Mouse (Mus musculus): Measurements from ENCODE around the gene Tstd1. TPM values are rescaled to one million over a fixed set of nuclear protein-coding genes. Genes with fewer than 3 reads are reported as not detected.

Tstd1 gene
- polyA plus RNA-seq, 1 experiment from 2014 or later = 3.7 TPM

DNA sequence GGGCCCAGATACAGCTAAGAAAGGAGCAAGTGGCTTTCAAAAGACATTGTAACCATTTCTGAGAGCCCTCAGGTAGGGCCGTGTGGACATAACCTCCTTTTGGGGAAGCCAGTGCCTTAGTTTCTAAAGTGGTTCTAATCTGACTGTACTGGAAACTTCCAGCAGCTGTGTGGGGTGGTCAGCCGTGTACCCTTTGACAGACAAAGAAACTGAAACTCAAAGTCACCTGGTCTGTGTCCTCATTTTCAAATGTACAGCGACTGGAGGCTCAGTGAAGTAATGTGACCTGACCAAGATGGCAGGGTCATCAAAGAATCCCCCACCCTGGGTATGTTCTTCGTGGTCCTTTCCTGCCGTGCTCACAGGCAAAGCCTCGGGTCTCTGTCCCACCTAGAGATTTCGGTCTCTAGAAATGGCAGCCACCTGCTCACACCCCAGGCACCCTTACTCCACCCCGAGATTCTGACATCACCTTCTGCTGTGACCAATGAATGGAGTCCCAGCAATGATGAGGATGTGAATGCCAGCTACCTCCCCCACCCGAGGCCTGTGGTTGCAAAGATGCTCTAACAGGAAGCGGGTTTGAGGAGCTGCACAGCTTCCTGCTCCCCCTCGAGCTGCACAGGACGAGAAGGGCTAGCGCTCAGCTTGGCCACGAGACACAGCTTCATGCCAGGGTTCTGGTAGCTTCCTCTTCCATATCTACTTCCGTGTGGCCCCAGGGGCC is 30.1 kb upstream of the Tstd1 start, which contains the start of gene Arhgap30:
TSS of gene Arhgap30 (plus strand) at position 579 of the 727 bp plus-strand sequence.
- Histone ChIP-seq H3K27ac (replicated peaks) (peak within 1 kb of the TSS; percentile 24; the same call in 1 of the 2 replicates), H3K4me3 (ENCODE audit: low read depth, low read length) (no peak within 1 kb of the TSS), H3K36me3 (ENCODE audit: control insufficient read depth, insufficient read depth, low read length) (no peaks in the 10 kb centered on the region), H3K4me2 (replicated peaks; ENCODE audit: low read depth) (no peak within 1 kb of the TSS), H3K27me3 (ENCODE audit: control insufficient read depth, insufficient read depth, low read length) (no peaks in the 10 kb centered on the region), H3K4me1 (replicated peaks; ENCODE audit: control insufficient read depth, insufficient read depth) (no peaks in the 10 kb centered on the region; the same call in 1 of the 2 replicates), H3K9me3 (ENCODE audit: control insufficient read depth, low read length) (no peaks in the 10 kb centered on the region), H3K9ac (ENCODE audit: low read length) (no peak within 1 kb of the TSS)
- 74% methylated on average over 15 of the region's 15 CpGs for WGBS
- TF ChIP-seq CTCF (IDR thresholded peaks at IDR 0.05; ENCODE audit: low read depth) (no peak), EP300 (optimal IDR thresholded peaks at IDR 0.05) (no peak)
- ATAC-seq (ENCODE audit: low FRiP score, low TSS enrichment) (no peak), DNase-seq (ENCODE audit: low spot score) (no peak)

DNA sequence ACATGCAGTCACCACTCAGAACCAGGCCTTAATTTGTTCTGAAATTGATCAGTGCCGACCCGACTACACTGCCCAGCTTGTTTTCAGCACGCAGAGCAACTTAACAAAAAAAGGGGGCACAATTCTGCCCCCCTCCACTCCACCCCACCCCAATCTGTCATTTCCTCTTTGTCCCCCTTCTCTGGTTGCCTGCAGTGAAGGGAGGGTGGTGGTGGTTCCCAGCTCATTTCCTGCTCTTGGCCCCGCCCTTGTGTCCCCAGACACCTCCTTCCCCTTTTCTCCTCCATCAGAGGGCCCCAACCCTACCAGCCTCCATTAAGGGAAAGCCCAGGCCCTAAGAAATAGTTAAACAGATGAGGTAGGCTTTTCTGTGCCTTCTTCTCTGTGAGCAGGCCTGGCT is 28.6 kb upstream of the Tstd1 start:
- 63% methylated on average over 4 of the region's 4 CpGs for WGBS
- Histone ChIP-seq H3K36me3 (ENCODE audit: control insufficient read depth, insufficient read depth, low read length) (no peaks in the 10 kb centered on the region), H3K9ac (ENCODE audit: low read length) (no peak overlapping the region), H3K27me3 (ENCODE audit: control insufficient read depth, insufficient read depth, low read length) (no peaks in the 10 kb centered on the region), H3K4me3 (ENCODE audit: low read depth, low read length) (no peak overlapping the region), H3K4me2 (replicated peaks; ENCODE audit: low read depth) (no peak overlapping the region), H3K4me1 (replicated peaks; ENCODE audit: control insufficient read depth, insufficient read depth) (no peaks in the 10 kb centered on the region; the same call in 1 of the 2 replicates), H3K27ac (replicated peaks) (peak overlapping the region; percentile 24; the same call in 1 of the 2 replicates), H3K9me3 (ENCODE audit: control insufficient read depth, low read length) (no peaks in the 10 kb centered on the region)
- no peak for TF ChIP-seq EP300 (optimal IDR thresholded peaks at IDR 0.05)
- ATAC-seq (ENCODE audit: low FRiP score, low TSS enrichment) = no peak; the same call in 1 of the 2 replicates
- peak; percentile 45 for DNase-seq (ENCODE audit: low spot score)

GRCm38 (mm10) chr1:171401821-171402220 is 16.9 kb upstream of the Tstd1 start:
- ATAC-seq (ENCODE audit: low FRiP score, low TSS enrichment) = no peak

DNA sequence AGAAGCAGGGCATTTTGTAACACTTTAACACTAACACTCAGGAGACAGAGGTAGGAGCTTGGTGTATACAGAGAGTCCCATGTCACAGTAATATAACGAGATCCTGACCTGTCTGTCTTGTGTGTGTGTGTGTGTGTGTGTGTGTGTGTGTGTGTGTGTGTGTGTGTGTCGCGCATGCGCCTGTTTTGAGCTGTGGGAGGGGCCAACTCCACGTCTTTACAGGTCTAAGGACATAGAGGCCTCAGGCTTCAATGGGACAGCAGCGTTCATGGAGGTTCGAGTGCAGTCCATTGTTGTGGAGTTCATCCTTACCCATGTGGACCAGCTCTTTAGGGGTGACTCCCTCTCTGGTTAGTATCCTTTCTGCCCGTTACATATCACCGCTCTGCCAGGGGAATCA is 15.7 kb upstream of the Tstd1 start:
- Histone ChIP-seq H3K9me3 (ENCODE audit: control insufficient read depth, low read length) (no peaks in the 10 kb centered on the region), H3K27me3 (ENCODE audit: control insufficient read depth, insufficient read depth, low read length) (no peaks in the 10 kb centered on the region), H3K4me1 (replicated peaks; ENCODE audit: control insufficient read depth, insufficient read depth) (no peaks in the 10 kb centered on the region), H3K9ac (ENCODE audit: low read length) (no peak overlapping the region), H3K36me3 (ENCODE audit: control insufficient read depth, insufficient read depth, low read length) (no peaks in the 10 kb centered on the region), H3K4me3 (ENCODE audit: low read depth, low read length) (no peak overlapping the region), H3K27ac (replicated peaks) (no peak overlapping the region), H3K4me2 (replicated peaks; ENCODE audit: low read depth) (no peak overlapping the region)
- 83% methylated on average over 9 of the region's 9 CpGs for WGBS
- TF ChIP-seq CTCF (IDR thresholded peaks at IDR 0.05; ENCODE audit: low read depth) (no peak), EP300 (optimal IDR thresholded peaks at IDR 0.05) (no peak)
- DNase-seq (ENCODE audit: low spot score) (no peak), ATAC-seq (ENCODE audit: low FRiP score, low TSS enrichment) (no peak)

More at GRCm38 (mm10) chr1:171401821-171402220, 16.9 kb upstream of the Tstd1 start:
- no peak overlapping the region for H3K9ac ChIP-seq (ENCODE audit: low read length)
- TF ChIP-seq CTCF (IDR thresholded peaks at IDR 0.05; ENCODE audit: low read depth) (no peak), EP300 (optimal IDR thresholded peaks at IDR 0.05) (no peak)
- no peaks in the 10 kb centered on the region for H3K4me1 ChIP-seq (replicated peaks; ENCODE audit: control insufficient read depth, insufficient read depth)
- no peaks in the 10 kb centered on the region for H3K27me3 ChIP-seq (ENCODE audit: control insufficient read depth, insufficient read depth, low read length)
- DNase-seq (ENCODE audit: low spot score) = no peak
- 71% methylated on average over 4 of the region's 4 CpGs for WGBS
- H3K27ac ChIP-seq (replicated peaks) = no peak overlapping the region
- H3K36me3 ChIP-seq (ENCODE audit: control insufficient read depth, insufficient read depth, low read length) = no peaks in the 10 kb centered on the region
- no peak overlapping the region for H3K4me2 ChIP-seq (replicated peaks; ENCODE audit: low read depth)
- H3K4me3 ChIP-seq (ENCODE audit: low read depth, low read length) = no peak overlapping the region
- H3K9me3 ChIP-seq (ENCODE audit: control insufficient read depth, low read length) = no peaks in the 10 kb centered on the region

- DNase-seq (ENCODE audit: low spot score) (no peak), ATAC-seq (ENCODE audit: low FRiP score, low TSS enrichment) (no peak)
- Histone ChIP-seq H3K27ac (replicated peaks) (no peak overlapping the region), H3K36me3 (ENCODE audit: control insufficient read depth, insufficient read depth, low read length) (no peaks in the 10 kb centered on the region), H3K4me2 (replicated peaks; ENCODE audit: low read depth) (no peak overlapping the region), H3K4me1 (replicated peaks; ENCODE audit: control insufficient read depth, insufficient read depth) (no peaks in the 10 kb centered on the region), H3K27me3 (ENCODE audit: control insufficient read depth, insufficient read depth, low read length) (no peaks in the 10 kb centered on the region), H3K9me3 (ENCODE audit: control insufficient read depth, low read length) (no peaks in the 10 kb centered on the region), H3K9ac (ENCODE audit: low read length) (no peak overlapping the region), H3K4me3 (ENCODE audit: low read depth, low read length) (no peak overlapping the region)
- TF ChIP-seq CTCF (IDR thresholded peaks at IDR 0.05; ENCODE audit: low read depth) = no peak
- TF ChIP-seq EP300 (optimal IDR thresholded peaks at IDR 0.05) = no peak
- 72% methylated on average over 5 of the region's 5 CpGs for WGBS
Observed at GRCm38 (mm10) chr1:171407263-171407662, 11.4 kb upstream of the Tstd1 start.

GRCm38 (mm10) chr1:171410231-171410630 is 8.4 kb upstream of the Tstd1 start:
- H3K4me1 ChIP-seq (replicated peaks; ENCODE audit: control insufficient read depth, insufficient read depth) = 0 out of 2 replicates have a peak, but pooled peaks cover 3% of the 10 kb centered on the region
- no peak for TF ChIP-seq EP300 (optimal IDR thresholded peaks at IDR 0.05)
- no peak for TF ChIP-seq CTCF (IDR thresholded peaks at IDR 0.05; ENCODE audit: low read depth)
- no peaks in the 10 kb centered on the region for H3K36me3 ChIP-seq (ENCODE audit: control insufficient read depth, insufficient read depth, low read length)
- DNase-seq (ENCODE audit: low spot score) (no peak), ATAC-seq (ENCODE audit: low FRiP score, low TSS enrichment) (no peak)
- H3K9me3 ChIP-seq (ENCODE audit: control insufficient read depth, low read length) = no peaks in the 10 kb centered on the region
- no peak overlapping the region for H3K4me3 ChIP-seq (ENCODE audit: low read depth, low read length)
- no peak overlapping the region for H3K9ac ChIP-seq (ENCODE audit: low read length)
- H3K27ac ChIP-seq (replicated peaks) = no peak overlapping the region
- no peak overlapping the region for H3K4me2 ChIP-seq (replicated peaks; ENCODE audit: low read depth)
- H3K27me3 ChIP-seq (ENCODE audit: control insufficient read depth, insufficient read depth, low read length) = no peaks in the 10 kb centered on the region
- WGBS = 89% methylated on average over 1 of the region's 1 CpGs

Data from stomach, postnatal 0 days (tissue).